Mouse (Mus musculus) bone marrow, adult 2 months (tissue): ENCODE measurements at regions not wholly inside any gene's neighbourhood (a gene's known extent, or its start where the extent isn't known, plus 50 kb on each side); places are given as distances from the start of the nearest gene placed in this dataset.

Experiments used
- H3K27ac ChIP-seq: fragments of 200-500 bp; 2 replicates; pipeline ENCODE4 v1.5.1; 2012; ENCODE audit warnings: low read depth, mild to moderate bottlenecking, control low read depth, inconsistent platforms, low read length; ENCODE audit not compliant: control insufficient read depth, poor library complexity, insufficient read depth
- H3K4me1 ChIP-seq: fragments of 200-500 bp; 2 replicates; pipeline ENCODE4 v1.6.1; 2011; ENCODE audit warnings: low read length; ENCODE audit not compliant: control insufficient read depth, insufficient read depth
- H3K4me3 ChIP-seq: fragments of 200-500 bp; replicated peaks from 2 replicates; pipeline ENCODE3; 2011; ENCODE audit warnings: mild to moderate bottlenecking, low read depth, low read length, control low read depth; ENCODE audit not compliant: control insufficient read depth
- CTCF ChIP-seq: fragments of 200-500 bp; IDR thresholded peaks from 2 replicates; pipeline ENCODE4 v1.5.1; 2011; ENCODE audit warnings: low read length, control low read depth; ENCODE audit not compliant: control insufficient read depth, insufficient read depth
- POLR2A ChIP-seq: fragments of 200-500 bp; IDR thresholded peaks from 2 replicates; pipeline ENCODE4 v1.6.1; 2011; ENCODE audit warnings: low read depth, mild to moderate bottlenecking, control low read depth, low read length, borderline replicate concordance; ENCODE audit not compliant: control insufficient read depth
- WGBS: fragments of 180-500 bp; shearing (Covaris S2); methylation state at CpG from one replicate; pipeline ENCODE4 v1.1.7; 2018; 5-methylcytosine and 5-hydroxymethylcytosine counted together

DNA sequence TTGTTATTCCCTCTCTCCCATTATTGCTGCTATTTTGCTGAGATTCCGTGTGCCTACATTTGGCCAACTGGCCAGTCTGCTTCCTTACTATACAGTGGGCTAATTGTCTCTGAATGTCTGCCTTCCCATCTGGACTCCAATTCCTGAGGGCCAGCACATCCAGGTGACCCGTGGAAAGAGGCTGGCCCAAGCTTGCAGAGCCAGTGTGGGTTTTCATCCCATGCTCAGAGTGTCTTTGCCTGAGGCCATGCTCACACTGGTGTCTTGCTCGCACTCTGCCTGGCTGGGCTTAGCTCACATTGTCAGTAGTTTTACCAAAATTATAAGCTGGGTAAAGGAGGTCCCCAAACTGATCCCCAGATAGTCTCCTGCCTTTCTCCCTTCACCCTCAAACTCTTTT, 223.3 kb downstream of the Bcl11a start:
- no peak overlapping the region for H3K4me3 ChIP-seq
- no peak overlapping the region for H3K27ac ChIP-seq
- 77% methylated on average over 3 of the region's 3 CpGs for WGBS
- TF ChIP-seq POLR2A (no peak), CTCF (no peak)
- peaks cover 2% of the 10 kb centered on the region; the same call in 1 of the 2 replicates for H3K4me1 ChIP-seq

DNA sequence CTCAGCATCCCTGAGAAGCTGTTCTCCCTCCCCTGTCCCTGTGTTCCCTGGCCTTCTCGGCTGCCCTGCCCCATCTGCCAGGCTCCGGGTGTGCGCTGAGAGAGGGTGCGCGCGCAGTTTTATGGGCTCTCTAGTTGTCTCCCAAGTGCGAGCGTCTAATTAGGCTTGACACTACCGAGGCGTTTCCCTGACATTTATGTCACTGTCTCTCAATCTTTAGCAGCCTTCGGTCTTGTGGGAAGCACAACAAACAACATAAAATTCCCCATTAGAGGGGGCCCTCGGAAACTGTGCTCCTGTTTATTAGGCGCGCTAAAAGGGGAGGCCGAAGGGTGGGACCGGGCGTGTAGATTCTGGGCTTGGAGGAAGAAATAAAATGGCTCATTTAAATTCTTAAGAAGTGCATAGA, 227.3 kb downstream of the Bcl11a start:
- Histone ChIP-seq H3K4me3 (no peak overlapping the region), H3K4me1 (no peaks in the 10 kb centered on the region), H3K27ac (no peak overlapping the region)
- TF ChIP-seq POLR2A (no peak), CTCF (no peak)
- 14% methylated on average over 17 of the region's 17 CpGs for WGBS

DNA sequence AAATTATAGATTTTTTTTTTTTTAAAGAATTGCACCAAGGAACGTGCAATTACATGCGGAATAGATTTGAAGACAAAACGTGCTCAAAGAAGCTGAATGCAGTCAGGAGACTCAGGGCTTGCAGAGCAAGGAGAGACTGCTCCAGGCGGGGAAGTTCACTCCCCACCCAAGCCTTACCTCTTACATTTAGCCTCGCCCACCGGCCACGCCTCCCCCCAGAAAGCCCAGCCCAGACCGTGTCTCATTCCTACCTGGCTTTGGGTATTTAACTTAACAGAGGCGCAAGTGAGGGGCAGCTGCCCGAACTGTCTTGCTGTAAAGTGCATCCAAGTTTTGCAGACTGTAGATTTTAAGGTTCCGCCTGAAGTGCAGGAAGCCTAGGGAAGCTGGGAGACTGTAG, 227.8 kb downstream of the Bcl11a start:
- 19% methylated on average over 11 of the region's 11 CpGs for WGBS
- no peak for TF ChIP-seq POLR2A
- TF ChIP-seq CTCF = no peak

DNA sequence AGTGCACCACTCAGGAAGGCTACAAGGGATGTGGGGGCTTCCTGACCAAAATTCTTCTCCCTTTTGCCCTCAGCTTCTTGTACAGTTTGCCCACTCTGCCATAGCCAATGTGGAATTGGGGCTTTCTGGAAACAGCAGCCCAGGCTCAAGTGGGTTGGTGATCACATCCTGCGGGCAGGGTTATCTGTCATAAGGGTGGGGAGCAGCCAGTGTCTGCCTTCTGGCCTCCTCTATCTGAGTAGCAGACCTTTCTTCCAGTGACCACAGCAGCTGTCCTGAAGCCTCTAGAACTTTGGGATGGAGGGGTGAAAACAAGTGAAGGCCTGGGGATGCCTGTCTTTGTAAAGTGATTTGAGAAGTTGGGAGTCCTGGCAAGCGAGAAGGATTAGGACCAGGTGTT, 228.2 kb downstream of the Bcl11a start:
- no peak for TF ChIP-seq POLR2A
- no peak for TF ChIP-seq CTCF
- no peak overlapping the region for H3K27ac ChIP-seq
- H3K4me3 ChIP-seq = no peak overlapping the region
- WGBS = 75% methylated on average over 2 of the region's 2 CpGs
- no peaks in the 10 kb centered on the region for H3K4me1 ChIP-seq

More for the DNA sequence above, 227.8 kb downstream of the Bcl11a start:
- Histone ChIP-seq H3K27ac (no peak overlapping the region), H3K4me1 (no peaks in the 10 kb centered on the region), H3K4me3 (no peak overlapping the region)

DNA sequence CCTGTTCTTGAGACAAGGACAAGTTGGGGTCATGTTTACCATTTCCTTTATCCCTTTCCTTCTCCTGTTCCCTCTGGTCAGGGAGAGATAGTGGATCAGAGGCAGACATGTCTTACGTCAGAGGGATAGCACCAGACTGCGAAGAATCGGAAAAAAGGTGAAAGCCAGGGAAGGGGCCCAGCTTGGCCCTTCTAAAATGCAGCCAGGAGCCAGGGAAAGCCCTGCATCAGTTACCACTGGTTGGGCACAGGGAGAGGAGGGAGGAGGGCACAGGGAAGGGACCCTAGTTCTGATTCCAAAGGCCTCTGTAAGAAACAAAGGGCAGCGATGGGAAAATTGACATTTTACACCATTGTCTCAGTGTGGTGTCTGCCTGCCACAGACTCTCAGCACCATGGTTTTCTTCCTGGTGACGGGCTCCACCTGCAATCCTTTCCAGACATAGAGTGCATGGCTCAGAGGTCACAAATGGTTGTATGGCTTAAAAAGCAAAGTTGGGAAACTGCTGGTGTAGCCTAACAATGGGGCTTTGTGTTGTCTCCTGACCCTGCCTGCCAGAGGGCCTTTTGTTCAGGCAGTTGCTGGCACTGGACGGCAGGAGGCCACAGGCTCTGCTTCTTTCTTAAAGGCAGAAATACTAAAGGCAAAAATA, 229.9 kb downstream of the Bcl11a start:
- no peak overlapping the region for H3K4me3 ChIP-seq
- no peak overlapping the region for H3K27ac ChIP-seq
- WGBS = 87% methylated on average over 6 of the region's 6 CpGs
- no peaks in the 10 kb centered on the region for H3K4me1 ChIP-seq
- TF ChIP-seq POLR2A = no peak
- no peak for TF ChIP-seq CTCF

DNA sequence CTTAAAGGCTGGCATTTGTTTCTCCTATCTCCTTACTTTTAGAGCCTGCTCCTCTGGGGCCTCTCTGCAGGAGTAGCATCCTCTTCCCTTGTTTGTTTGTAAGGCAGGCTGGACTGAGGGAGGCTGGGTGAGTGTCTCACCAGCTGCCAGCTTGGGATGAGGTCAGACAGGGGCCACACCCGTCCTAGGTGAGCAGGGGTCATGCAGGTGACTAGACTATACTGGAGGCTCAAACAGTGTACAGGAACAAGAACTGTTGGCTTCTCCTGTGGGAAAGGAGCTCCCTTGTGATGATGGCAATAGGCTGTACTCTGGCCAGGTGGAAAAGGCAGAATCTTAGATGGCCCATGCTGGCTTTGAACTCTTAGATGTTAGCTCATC, 230.4 kb downstream of the Bcl11a start:
- no peaks in the 10 kb centered on the region for H3K4me1 ChIP-seq
- no peak overlapping the region for H3K4me3 ChIP-seq
- WGBS = 70% methylated on average over 1 of the region's 1 CpGs
- H3K27ac ChIP-seq = no peak overlapping the region
- TF ChIP-seq POLR2A = no peak
- no peak for TF ChIP-seq CTCF

DNA sequence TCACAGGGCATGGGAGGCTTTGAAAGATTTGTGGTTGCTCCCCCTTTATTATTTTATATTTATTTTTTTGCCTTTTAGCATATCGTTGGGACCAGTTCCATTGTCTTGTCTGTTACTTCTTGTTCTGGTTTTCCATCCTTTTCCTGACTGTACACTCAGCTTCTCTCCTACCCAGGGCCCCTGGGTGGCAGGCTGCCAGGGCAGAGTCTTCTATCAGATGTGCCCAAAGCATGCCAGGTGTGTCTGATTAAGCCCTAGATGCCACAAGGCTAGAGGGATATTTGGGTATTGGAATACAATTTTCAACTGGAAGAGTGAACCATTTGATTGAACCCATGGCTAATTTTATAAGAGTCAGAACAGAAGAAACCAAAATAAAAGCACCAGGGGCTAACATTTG, 236.2 kb downstream of the Bcl11a start:
- TF ChIP-seq POLR2A (no peak), CTCF (no peak)
- Histone ChIP-seq H3K4me3 (no peak overlapping the region), H3K27ac (no peak overlapping the region), H3K4me1 (no peaks in the 10 kb centered on the region)
- 56% methylated on average over 1 of the region's 1 CpGs for WGBS

DNA sequence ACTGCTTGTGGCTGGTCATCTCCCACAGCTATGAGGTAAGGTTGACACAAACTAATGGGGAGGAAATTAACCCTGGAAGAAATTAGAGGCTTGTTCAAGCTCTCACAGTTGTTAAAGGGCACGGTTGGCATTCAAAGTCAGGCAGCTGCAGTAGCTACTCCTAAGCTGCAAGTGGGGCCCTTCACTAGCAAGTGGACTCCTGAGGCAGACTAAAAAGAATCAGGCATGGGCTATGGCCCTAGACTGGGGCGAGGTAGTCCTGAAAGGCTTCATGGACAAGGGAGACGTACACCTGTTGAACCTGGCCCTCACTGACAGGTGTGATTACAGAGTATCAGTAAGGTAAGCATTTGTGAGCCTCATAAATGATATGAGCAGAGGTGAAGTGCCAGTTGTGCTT, 237.7 kb downstream of the Bcl11a start:
- no peak for TF ChIP-seq POLR2A
- no peak for TF ChIP-seq CTCF
- 78% methylated on average over 3 of the region's 3 CpGs for WGBS
- no peaks in the 10 kb centered on the region for H3K4me1 ChIP-seq
- no peak overlapping the region for H3K27ac ChIP-seq
- no peak overlapping the region for H3K4me3 ChIP-seq

DNA sequence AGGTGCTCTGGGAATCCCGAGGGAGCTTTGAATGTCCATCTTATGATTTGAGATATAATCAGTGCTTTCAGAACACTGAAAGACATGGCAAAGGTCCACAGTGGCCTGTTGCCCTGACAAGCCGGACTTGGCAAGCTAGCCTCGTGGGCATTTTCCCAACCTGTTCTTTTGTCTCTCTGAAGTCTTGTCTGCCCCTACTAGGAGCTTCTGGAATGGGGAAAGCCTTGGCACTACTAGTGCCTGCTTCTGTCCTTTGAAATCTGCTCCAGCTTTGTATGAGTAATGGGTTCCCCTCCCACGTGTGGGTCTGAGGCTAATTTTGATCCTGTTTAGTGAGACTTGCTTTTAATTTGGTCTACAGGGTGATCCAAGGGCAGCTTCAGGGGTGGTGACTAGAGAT, 238.3 kb downstream of the Bcl11a start:
- Histone ChIP-seq H3K4me1 (no peaks in the 10 kb centered on the region), H3K27ac (no peak overlapping the region), H3K4me3 (no peak overlapping the region)
- no peak for TF ChIP-seq POLR2A
- no peak for TF ChIP-seq CTCF
- 72% methylated on average over 4 of the region's 4 CpGs for WGBS
